8 mouse cellular contexts compared by ENCODE assay signal in the genomic region with DNA sequence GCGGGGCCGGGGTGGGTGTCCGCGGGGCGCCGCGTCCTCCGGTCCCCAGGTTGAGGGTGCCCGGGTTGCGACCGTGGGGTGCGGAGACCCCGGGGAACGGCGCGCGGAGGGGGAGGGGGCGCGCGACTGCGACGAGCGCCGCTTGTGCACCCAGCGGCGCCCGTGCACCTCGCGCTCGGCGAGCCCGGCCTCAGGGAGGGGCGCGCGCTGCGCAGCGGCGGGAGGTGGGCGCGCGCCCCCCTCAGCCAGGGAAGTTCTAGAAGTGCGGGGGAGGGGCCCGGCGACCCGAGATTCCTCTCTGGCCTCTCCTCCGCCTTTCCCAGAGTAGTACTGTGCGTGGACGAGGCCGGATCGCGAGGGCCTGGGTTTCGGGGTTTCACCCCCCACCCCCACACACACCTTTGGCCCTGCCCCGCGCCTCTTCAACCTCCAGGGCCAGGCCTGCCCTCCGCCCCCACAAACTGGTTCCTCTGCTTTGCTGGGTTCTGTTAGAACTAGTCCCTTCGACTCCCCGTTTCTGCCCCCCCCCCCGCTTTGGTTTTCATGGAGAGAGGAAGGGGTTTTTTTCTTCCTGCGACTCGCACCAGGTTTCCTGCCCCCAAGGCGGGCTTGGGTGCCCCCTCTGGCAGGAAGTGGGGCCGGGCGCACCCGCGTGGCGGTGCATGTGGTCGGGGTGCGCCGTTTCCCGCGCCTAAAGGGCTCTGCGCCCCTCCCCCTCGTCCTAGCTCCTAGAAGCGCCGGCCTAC. TPM values are rescaled to one million over a fixed set of nuclear protein-coding genes. Genes with fewer than 3 reads are reported as not detected.
DNase-seq lines count a peak whose midpoint lies in the region; ATAC-seq and TF ChIP-seq lines count a peak whose summit lies in the region.

No protein-coding gene starts in this region.

- no peak for ATAC-seq in erythroblast, adult 5-6 weeks (replicated peaks; ENCODE audit: low FRiP score, poor library complexity, severe bottlenecking)
- ATAC-seq in hindbrain, embryonic 15.5 days (ENCODE audit: low FRiP score, low read depth), result peak; percentile 31
- ATAC-seq in neural tube, embryonic 14.5 days (ENCODE audit: low read depth), result peak; percentile 45

- peaks cover 3% of the 10 kb centered on the region; the same call in 1 of the 2 replicates for H3K27me3 ChIP-seq in erythroblast, embryonic 14.5 days (ENCODE audit: control insufficient read depth)
- H3K27me3 ChIP-seq in hindbrain, embryonic 15.5 days, result peaks cover 9% of the 10 kb centered on the region; the same call in 1 of the 2 replicates
- H3K27me3 ChIP-seq in neural tube, embryonic 14.5 days (ENCODE audit: control insufficient read depth, insufficient read depth, low read length), result peaks cover 3% of the 10 kb centered on the region

- TF ChIP-seq CTCF in lung, adult 2 months (IDR thresholded peaks at IDR 0.05; ENCODE audit: insufficient read depth, low read length), result no peak

- peak overlapping the region; percentile 58 for H3K9ac ChIP-seq in hindbrain, embryonic 15.5 days
- H3K9ac ChIP-seq in neural tube, embryonic 14.5 days (replicated peaks; ENCODE audit: low read depth, low read length), result peak overlapping the region; percentile 93

- peak; percentile 84 for DNase-seq in CD4-positive, CD25-positive, alpha-beta regulatory T cell, adult 2 months (ENCODE audit: low read depth, low spot score)
- peak; percentile 56 for DNase-seq in embryo, embryonic 11.5 days (ENCODE audit: low read depth, low spot score)
- DNase-seq in lung, adult 2 months, result peak; percentile 38
- DNase-seq in frontal cortex, postnatal 25 days (ENCODE audit: low spot score in 2 of 2), result no peak

- no peaks in the 10 kb centered on the region for H3K9me3 ChIP-seq in erythroblast, embryonic 14.5 days (ENCODE audit: control insufficient read depth, low read length)
- no peaks in the 10 kb centered on the region for H3K9me3 ChIP-seq in hindbrain, embryonic 15.5 days
- H3K9me3 ChIP-seq in neural tube, embryonic 14.5 days (ENCODE audit: control insufficient read depth, low read length), result no peaks in the 10 kb centered on the region

- peak overlapping the region; percentile 88 for H3K4me2 ChIP-seq in hindbrain, embryonic 15.5 days
- H3K4me2 ChIP-seq in neural tube, embryonic 14.5 days (ENCODE audit: low read depth, low read length), result peak overlapping the region; percentile 79

- TF ChIP-seq POLR2A in lung, adult 2 months (IDR thresholded peaks at IDR 0.05; ENCODE audit: borderline replicate concordance, extremely low read depth, low read depth, low read length), result no peak

- H3K4me3 ChIP-seq in erythroblast, embryonic 14.5 days (replicated peaks), result peak overlapping the region; percentile 82
- H3K4me3 ChIP-seq in hindbrain, embryonic 15.5 days, result peak overlapping the region; percentile 55
- H3K4me3 ChIP-seq in lung, adult 2 months (replicated peaks; ENCODE audit: extremely low read depth, low read depth, low read length), result peak overlapping the region; percentile 69
- peak overlapping the region; percentile 84 for H3K4me3 ChIP-seq in neural tube, embryonic 14.5 days (ENCODE audit: low read depth, low read length)

- peak overlapping the region; percentile 86 for H3K27ac ChIP-seq in hindbrain, embryonic 15.5 days (replicated peaks)
- H3K27ac ChIP-seq in neural tube, embryonic 14.5 days (ENCODE audit: low read depth, low read length), result peak overlapping the region; percentile 93

- H3K36me3 ChIP-seq in erythroblast, embryonic 14.5 days (ENCODE audit: control insufficient read depth), result peaks cover 27% of the 10 kb centered on the region
- no peaks in the 10 kb centered on the region for H3K36me3 ChIP-seq in hindbrain, embryonic 15.5 days
- H3K36me3 ChIP-seq in neural tube, embryonic 14.5 days (ENCODE audit: control insufficient read depth, insufficient read depth, low read length), result no peaks in the 10 kb centered on the region

- WGBS in hindbrain, embryonic 15.5 days, result under 1% methylated on average over 67 of the region's 75 CpGs
- WGBS in lung, adult 2 months, result 2% methylated on average over 72 of the region's 75 CpGs
- WGBS in neural tube, embryonic 14.5 days, result under 1% methylated on average over 46 of the region's 75 CpGs

- peaks cover 76% of the 10 kb centered on the region for H3K4me1 ChIP-seq in erythroblast, embryonic 14.5 days (ENCODE audit: control insufficient read depth)
- peaks cover 36% of the 10 kb centered on the region for H3K4me1 ChIP-seq in hindbrain, embryonic 15.5 days (replicated peaks)
- no peaks in the 10 kb centered on the region for H3K4me1 ChIP-seq in lung, adult 2 months (ENCODE audit: control insufficient read depth, insufficient read depth, low read length)
- H3K4me1 ChIP-seq in neural tube, embryonic 14.5 days (ENCODE audit: control insufficient read depth, insufficient read depth, low read length), result peaks cover 22% of the 10 kb centered on the region

RNA-seq across cellular contexts. Expression of a gene that starts 1.1 kb away (rescaled TPM):
- polyA plus RNA-seq in erythroblast, embryonic 14.5 days (2012), result 57.3 and 59.4 TPM in 2 replicates
- total RNA-seq in erythroblast, adult 5-6 weeks (2015; ENCODE audit: low replicate concordance), result 63.4 and 75.7 TPM in 2 replicates
- 14.4 and 29.6 TPM in 2 replicates for total RNA-seq in erythroblast, adult 5-6 weeks (2017; ENCODE audit: low replicate concordance)
- polyA plus RNA-seq in hindbrain, embryonic 15.5 days (2015; fragmentation: Nextera tagmentation; extraction: Ambion mirVana), result 134 and 149 TPM in 2 replicates
- 57.9 and 73.2 TPM in 2 replicates for polyA plus RNA-seq in lung, adult 2 months (2012; rRNA removed)
- 129 and 141 TPM in 2 replicates for polyA plus RNA-seq in neural tube, embryonic 14.5 days (2014; fragmentation: Nextera tagmentation; extraction: Ambion mirVana)

RNA-seq across cellular contexts. Expression of a gene that starts 8.2 kb away (rescaled TPM):
- polyA plus RNA-seq in erythroblast, embryonic 14.5 days (2012), result 3.6 and 3.7 TPM in 2 replicates
- 14.0 and 15.4 TPM in 2 replicates for total RNA-seq in erythroblast, adult 5-6 weeks (2015; ENCODE audit: low replicate concordance)
- total RNA-seq in erythroblast, adult 5-6 weeks (2017; ENCODE audit: low replicate concordance), result 4.5 and 5.9 TPM in 2 replicates
- 67.4 and 71.9 TPM in 2 replicates for polyA plus RNA-seq in hindbrain, embryonic 15.5 days (2015; fragmentation: Nextera tagmentation; extraction: Ambion mirVana)
- 42.4 and 44.2 TPM in 2 replicates for polyA plus RNA-seq in lung, adult 2 months (2012; rRNA removed)
- polyA plus RNA-seq in neural tube, embryonic 14.5 days (2014; fragmentation: Nextera tagmentation; extraction: Ambion mirVana), result 55.9 and 77.9 TPM in 2 replicates

RNA-seq across cellular contexts. Expression of a gene that starts 36.2 kb away (rescaled TPM):
- not detected in 2 replicates for polyA plus RNA-seq in erythroblast, embryonic 14.5 days (2012)
- not detected in 2 replicates for total RNA-seq in erythroblast, adult 5-6 weeks (2015; ENCODE audit: low replicate concordance)
- total RNA-seq in erythroblast, adult 5-6 weeks (2017; ENCODE audit: low replicate concordance), result not detected in 2 replicates
- 8.7 TPM in 2 replicates for polyA plus RNA-seq in hindbrain, embryonic 15.5 days (2015; fragmentation: Nextera tagmentation; extraction: Ambion mirVana)
- 1.1 TPM in 2 replicates for polyA plus RNA-seq in lung, adult 2 months (2012; rRNA removed)
- 7.4 and 9.1 TPM in 2 replicates for polyA plus RNA-seq in neural tube, embryonic 14.5 days (2014; fragmentation: Nextera tagmentation; extraction: Ambion mirVana)

Comparison
In these comparisons a context has a peak if more than half of its experiments do, and no peak if none do; other contexts are left out.
1. DNase-seq: peak in CD4-positive, CD25-positive, alpha-beta regulatory T cell, adult 2 months (single experiment), embryo, embryonic 11.5 days (single experiment) and lung, adult 2 months (single experiment); none in frontal cortex, postnatal 25 days (0 of 2).
2. Peak in every context shown above with its lines, with median percentiles within 50 percentile points of each other: H3K4me3 ChIP-seq.